Mouse (Mus musculus) liver, adult 10 weeks (tissue): ENCODE results near the gene Zglp1. TPM values are rescaled to one million over a fixed set of nuclear protein-coding genes. Genes with fewer than 3 reads are reported as not detected.

Experiments
- polyA plus RNA-seq: library from polyadenylated mRNA; stranded (reverse); fragments of 350-450 nt; fragmentation: Illumina TruSeq; extraction: RNeasy Lipid Tissue Mini Kit (QIAGEN cat#74804); gene quantifications from one replicate; pipeline ENCODE4 v1.2.3, GENCODE M21; 2014; ENCODE audit warnings: low read depth, low replicate concordance

The Zglp1 gene
- not detected for polyA plus RNA-seq

DNA sequence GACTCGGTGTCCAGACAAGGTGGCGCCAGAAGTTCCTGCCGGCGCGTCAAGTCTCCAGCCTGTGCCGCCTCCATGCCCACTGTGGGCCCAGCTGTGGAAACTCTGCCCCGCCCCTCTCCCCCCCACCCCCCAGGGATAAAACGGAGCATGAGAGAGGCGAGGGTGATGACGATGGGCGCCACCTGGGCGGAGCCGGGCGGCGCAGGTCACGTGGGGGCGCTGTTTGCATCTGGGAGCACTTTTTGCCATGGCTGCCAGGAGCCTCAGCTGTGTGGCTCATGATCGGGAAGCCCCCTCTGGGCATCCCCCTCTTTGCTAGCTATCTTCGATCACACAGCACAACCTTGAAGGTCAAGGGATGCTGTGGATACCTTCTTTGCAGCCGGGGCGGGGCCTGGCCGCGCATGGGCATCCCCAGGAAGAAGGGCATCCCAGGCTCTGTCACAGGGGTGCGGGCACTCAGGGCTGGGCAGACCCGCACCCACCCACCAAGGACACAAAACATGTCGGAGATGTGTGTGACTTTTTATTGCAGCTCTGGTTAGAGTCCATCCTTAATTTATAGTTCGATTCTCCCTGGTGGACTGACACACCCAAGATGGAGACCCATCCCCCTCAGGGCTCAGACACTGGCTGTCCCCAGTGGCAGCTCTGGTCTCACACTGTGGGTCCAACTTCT is at the start of gene Zglp1:
Zglp1 (minus strand) TSS at position 88 of the 679 bp plus-strand sequence.

DNA sequence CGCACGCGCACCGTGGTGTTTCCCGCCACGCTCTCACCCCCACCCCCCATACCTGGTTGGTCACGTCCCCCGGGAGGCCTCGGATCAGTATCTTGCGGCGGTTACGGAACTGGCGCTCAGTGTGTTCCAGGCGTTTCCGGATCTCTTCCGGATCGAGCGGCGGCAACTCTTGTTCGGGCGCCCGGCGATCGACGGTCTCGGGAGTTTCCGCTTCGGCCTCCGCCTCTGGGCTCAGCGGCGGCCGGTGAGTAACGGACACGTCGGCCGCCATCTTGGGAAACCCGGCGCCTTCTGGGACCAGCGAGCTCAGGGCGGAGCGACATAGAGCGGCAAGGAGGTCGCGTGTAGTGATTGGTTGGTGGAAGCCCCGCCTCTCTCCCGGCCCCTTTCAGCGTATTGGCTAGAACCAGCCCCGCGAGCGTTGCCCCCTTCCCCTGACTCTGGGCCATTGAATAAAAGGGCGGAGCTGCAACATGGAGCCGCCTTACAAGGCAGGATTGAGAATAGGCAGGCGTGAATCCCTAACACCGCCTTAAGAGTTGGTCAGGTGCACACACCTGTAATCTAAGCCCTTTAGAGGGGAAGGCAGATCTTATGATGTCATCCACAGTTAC is 24.9 kb upstream of the Zglp1 start, which contains the start of the genes Gm38431 and Raver1:
Gm38431 (minus strand) TSS at position 291 of the 614 bp plus-strand sequence.
Raver1 (minus strand) TSS at position 302 of the 614 bp plus-strand sequence.

DNA sequence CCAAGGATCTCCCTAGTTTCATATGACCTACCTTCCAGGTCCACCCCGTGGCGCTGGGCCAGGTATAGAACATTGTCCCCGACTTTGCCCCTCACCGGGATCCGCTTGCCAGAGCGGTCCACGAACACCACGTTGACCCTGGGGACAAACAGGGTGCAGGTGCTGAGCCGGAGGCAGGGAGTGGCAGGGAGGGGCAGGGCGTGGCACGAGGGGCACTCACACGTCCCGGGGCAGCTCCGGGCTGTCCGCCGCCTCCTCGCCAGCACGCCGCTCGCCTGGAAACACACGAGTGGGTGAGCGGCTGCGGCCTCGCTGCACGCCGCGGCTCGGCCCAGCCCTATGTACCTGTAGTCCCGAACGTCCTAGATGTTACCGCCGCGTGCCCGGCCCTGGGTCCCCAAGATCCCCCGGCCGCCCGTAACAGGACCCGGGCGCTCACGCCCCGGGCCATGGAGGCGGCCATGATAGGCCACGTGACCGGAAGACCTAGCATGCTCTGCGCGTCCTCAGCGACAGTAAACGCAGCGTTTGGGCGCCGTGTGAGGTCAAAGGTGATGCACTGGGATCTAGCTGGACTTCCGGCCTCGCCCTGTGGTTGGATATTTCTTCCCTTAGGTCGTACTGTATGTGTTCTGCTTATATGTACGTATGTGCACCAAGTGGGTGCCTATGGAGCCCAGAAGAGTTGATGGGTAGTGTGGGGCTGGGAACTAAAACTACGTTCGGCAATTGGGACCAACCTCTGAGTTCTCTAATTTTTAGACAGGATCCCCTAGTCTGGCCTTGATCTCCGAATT is 6.3 kb upstream of the Zglp1 start, which contains the start of the genes Gm49373 and Fdx1l:
Gm49373 (minus strand) TSS at position 53 of the 797 bp plus-strand sequence.
Fdx1l (minus strand) TSS at position 571 of the 797 bp plus-strand sequence.

DNA sequence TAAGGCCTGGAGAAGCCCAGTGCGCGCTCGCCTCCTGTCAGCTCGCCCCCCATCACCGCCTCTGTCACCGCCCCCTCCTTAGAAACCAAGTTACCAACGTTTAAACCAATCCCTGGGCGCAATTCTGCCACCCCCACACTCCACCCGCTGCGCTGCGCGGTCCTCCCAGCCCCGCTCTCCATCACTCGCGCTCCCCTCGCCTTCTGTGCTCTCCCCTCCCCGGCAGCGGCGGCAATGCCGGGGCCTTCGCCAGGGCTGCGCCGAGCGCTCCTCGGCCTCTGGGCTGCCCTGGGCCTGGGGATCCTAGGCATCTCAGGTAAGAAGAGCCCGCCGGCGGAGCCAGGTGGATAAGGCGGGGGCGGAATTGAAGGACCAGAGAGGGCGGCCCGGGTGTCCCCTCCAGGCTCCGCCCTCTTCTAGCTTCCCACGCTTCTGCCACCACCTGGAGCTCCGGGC is 35.0 kb downstream of the Zglp1 start, which contains the start of gene Icam5:
Icam5 (plus strand) TSS at position 178 of the 456 bp plus-strand sequence.

DNA sequence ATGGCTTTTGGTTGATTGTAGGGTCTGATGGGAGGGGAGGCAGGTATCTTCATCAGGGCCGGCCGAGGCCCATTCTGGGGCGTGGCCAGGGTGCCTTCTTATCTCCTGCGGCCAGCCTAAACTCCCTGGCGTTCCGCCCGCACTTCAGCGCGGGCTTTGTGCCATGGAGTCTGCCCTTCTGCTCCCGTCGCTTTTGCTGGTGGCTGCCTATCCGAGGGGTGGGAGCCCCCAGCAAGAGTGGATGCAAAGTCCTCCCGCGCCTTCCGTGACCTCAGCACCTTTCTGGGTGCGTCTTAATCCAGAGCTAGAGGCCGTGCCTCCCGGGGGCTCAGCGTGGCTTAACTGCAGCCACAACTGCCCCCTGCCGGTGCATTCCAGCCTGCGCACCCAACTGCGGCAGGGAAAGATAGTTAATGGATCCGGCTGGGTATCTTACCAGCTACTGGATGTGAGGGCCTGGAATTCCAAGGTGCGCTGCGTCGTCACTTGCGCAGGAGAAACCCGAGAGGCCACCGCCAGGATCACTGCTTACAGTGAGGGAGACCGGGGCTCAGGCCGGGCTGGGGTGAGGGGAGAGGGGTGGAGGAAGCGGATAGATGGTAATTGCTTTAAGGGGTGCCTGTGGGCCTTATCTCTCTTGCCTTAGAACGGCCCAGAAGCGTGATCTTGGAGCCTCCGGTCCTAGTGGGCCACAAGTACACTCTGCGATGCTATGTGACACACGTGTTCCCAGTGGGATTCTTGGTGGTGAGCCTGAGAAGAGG is 37.4 kb downstream of the Zglp1 start, which contains the start of gene Icam4:
Icam4 (plus strand) TSS at position 83 of the 764 bp plus-strand sequence.

DNA sequence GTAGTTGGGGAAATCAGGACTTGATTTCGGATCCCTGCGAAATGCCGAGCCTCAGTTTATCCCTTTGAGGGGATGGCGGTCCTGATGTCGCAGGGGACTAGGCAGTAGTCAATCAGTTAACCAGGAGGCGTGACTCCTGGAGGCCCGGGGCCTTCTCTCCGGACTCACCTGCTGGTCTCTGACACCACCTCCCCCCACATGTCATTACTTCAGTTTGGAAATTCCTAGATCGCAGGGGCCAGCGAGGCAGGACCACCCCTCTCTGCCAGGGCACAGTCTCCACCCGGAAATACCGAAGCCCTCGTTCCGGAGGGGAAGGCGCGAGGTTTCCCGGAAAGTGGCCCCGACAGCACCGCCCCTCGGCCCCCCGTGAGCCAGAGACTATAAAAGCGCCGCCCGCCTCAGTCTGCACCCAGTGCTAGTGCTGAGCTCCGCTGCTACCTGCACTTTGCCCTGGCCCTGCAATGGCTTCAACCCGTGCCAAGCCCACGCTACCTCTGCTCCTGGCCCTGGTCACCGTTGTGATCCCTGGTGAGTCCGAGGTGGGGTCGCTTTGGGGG is 51.2 kb downstream of the Zglp1 start, which contains the start of gene Icam1:
Icam1 (plus strand) TSS at position 415 of the 560 bp plus-strand sequence.

Other genes starting within 250 kb of the Zglp1 start
- gene Rdh8, start 248.6 kb downstream of the Zglp1 start, polyA plus RNA-seq, result not detected
- gene A230050P20Rik, start 198.5 kb downstream of the Zglp1 start, polyA plus RNA-seq, result 19.2 TPM
- 0.58 TPM for gene Angptl6, start 187.4 kb downstream of the Zglp1 start, polyA plus RNA-seq
- gene Ppan, start 178.9 kb downstream of the Zglp1 start, polyA plus RNA-seq, result 0.50 TPM
- 34.0 TPM for gene Eif3g, start 168.5 kb downstream of the Zglp1 start, polyA plus RNA-seq
- 1.5 TPM for gene Dnmt1, start 107.2 kb downstream of the Zglp1 start, polyA plus RNA-seq
- 0.48 TPM for gene S1pr2, start 90.3 kb downstream of the Zglp1 start, polyA plus RNA-seq
- gene Mrpl4, start 64.4 kb downstream of the Zglp1 start, polyA plus RNA-seq, result 1.0 TPM
- 3.1 TPM for gene Icam1, start 51.1 kb downstream of the Zglp1 start, polyA plus RNA-seq
- not detected for gene Icam4, start 37.7 kb downstream of the Zglp1 start, polyA plus RNA-seq
- not detected for gene Icam5, start 35.0 kb downstream of the Zglp1 start, polyA plus RNA-seq
- not detected for gene Gm49373, start 6.0 kb upstream of the Zglp1 start, polyA plus RNA-seq
- gene Fdx1l, start 6.5 kb upstream of the Zglp1 start, polyA plus RNA-seq, result 2.0 TPM
- 0.11 TPM for gene Gm38431, start 24.9 kb upstream of the Zglp1 start, polyA plus RNA-seq
- gene Raver1, start 24.9 kb upstream of the Zglp1 start, polyA plus RNA-seq, result 3.2 TPM
- gene Tyk2, start 64.2 kb upstream of the Zglp1 start, polyA plus RNA-seq, result 2.3 TPM
- 14.0 TPM for gene Cdc37, start 82.9 kb upstream of the Zglp1 start, polyA plus RNA-seq
- 0.69 TPM for gene Pde4a, start 98.6 kb upstream of the Zglp1 start, polyA plus RNA-seq
- 6.6 TPM for gene Keap1, start 172.3 kb upstream of the Zglp1 start, polyA plus RNA-seq
- gene S1pr5, start 181.3 kb upstream of the Zglp1 start, polyA plus RNA-seq, result 2.5 TPM
- 2.4 TPM for gene Atg4d, start 198.2 kb upstream of the Zglp1 start, polyA plus RNA-seq
- 2.3 TPM for gene Kri1, start 220.9 kb upstream of the Zglp1 start, polyA plus RNA-seq
- gene Cdkn2d, start 224.3 kb upstream of the Zglp1 start, polyA plus RNA-seq, result 0.74 TPM
- not detected for gene Ap1m2, start 245.2 kb upstream of the Zglp1 start, polyA plus RNA-seq